Mouse (Mus musculus): ENCODE measurements at regions not wholly inside any gene's neighbourhood (a gene's known extent, or its start where the extent isn't known, plus 50 kb on each side); places are given as distances from the start of the nearest gene placed in this dataset.

DNA sequence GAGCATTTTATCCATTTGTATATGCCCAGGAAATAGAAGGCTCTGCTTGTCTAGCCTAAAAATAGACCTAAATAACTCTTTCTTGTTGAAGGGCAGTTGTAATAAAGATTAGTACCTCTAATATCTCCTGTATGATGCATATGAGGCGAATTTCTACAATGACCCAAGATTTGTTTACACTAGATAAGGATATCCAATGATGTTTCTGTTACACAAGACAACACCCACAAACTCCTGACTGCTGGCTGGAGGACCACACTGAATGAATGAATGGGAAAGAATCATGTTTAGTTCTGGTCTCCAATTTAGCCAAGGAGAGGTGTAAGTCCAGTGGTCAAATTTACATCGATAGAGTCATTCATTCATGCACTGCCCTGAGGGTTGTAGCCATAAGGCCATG lies 118.3 kb downstream of the Dact1 start:
- no peak for DNase-seq (ENCODE audit: extremely low spot score in 1 of 2, low spot score in 1 of 2)

DNA sequence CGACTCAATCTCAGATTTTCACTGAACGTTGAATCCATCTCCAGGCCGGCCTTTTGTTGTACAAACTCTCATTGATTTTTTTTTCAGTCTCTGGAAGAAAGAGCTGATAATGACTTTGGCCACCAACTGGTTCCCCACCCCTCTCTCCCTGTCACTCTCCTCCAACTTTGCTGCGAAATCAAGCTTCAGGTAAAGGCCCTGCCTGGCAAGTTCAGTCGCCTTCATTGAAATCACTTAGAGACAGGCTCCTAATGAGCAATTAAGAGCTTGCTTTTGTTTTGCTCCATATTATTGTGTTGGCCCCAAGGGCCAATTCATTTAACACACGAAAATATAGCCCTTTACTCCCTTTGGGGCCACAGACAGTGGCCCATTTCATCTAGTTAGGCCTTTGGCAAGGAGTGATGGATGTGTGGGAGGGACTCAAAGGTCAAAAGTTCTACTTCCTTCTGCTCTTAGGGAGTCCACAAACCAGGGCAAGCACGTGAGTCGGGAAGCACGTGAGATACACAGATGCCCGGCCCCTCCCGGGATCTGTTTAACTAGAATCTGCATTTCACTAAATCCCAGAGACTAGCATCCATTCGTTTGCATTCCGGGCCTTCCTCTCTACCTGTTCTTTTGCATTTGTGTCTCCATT lies 120.0 kb downstream of the Dact1 start:
- DNase-seq (ENCODE audit: extremely low spot score in 1 of 2, low spot score in 1 of 2), result no peak

DNA sequence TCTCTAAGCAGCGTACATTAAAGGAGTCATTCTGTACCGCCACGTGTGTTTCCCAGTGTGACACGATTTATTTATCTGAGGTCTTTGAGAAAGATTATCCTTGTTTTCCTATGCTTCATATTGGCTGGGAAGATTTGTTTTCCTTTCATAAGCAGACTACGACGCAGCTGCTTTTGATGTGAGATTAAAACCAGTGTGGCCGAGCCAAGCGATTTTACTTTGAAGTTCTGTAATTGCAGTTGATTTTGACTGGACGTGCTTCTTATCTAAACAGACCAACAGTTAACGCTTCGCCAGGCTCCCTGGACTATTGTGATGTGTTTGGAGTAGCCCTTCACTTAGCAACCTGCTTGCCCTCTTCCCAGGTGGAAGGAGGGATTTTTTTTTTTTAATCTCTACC lies 120.6 kb downstream of the Dact1 start:
- no peak for DNase-seq (ENCODE audit: extremely low spot score in 1 of 2, low spot score in 1 of 2)

DNA sequence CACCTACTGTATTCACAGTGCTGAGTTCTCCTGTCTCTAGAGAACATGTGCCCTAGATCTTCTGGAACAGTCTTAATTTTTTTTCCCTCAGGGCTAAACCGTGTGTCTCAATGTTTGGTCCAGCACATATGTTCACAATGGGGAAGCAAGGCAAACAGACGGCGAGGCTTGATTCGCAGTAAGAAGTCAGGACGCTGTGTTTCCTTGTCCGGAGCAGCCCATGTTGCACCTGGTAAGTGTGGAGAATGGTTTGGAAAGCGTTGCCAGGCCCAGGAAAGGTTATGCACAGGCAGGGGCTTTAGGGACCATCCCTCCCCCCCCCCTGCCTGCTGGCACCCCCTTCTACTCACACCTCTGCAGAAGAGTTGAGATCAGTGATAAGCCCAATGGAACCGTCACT lies 121.4 kb downstream of the Dact1 start:
- no peak for DNase-seq (ENCODE audit: extremely low spot score in 1 of 2, low spot score in 1 of 2)

DNA sequence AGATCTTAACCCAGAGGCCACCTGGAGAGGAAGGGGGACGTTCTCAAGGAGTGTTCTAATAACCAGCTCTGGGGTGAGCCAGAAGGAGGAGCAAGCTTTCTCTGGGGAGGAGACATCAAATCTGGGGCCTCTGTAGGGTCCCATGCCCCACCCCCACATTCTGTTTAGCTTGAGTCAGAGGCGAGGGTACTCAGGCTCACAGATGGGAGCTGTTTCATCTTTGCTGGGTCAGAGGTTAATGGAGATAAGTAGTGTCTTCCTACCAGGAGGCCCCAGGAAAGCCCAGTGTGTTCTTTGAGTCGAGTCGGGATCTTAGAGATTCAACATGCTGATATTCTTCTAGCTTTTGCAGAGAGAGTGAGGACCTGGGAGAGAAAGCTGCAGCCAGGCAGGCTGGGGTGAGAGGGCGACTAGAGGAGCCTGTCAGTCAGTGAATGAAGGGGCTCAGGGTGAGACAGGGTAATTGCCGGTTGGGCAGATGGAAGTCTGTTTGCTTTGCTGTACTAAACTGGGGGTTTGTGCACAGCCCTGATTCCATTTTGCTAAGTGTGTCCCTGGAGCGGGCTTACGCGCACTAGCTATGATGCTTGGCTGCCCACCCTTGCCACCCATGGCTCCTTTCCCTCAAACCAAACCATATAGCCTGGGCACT lies 124.0 kb downstream of the Dact1 start:
- no peak for DNase-seq (ENCODE audit: extremely low spot score in 1 of 2, low spot score in 1 of 2)

DNA sequence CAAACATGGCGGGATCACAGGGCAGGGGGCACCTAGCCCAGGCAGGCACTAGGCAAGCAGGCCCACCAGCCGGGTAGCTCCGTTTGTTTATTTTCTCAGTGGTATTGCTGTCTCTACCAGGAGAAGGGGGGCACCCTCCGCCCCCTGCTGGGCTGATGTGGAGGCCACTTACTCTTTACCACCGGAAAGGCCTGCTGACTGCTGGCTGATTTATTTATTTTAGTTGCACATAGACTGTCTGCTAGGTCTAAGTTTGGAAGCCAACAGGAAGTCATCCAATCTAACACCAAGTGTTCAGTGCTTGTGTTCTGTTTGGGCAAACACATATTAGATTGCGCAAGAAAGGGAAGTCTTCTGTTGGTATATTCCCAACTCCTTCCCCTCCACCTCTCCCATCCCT lies 128.6 kb downstream of the Dact1 start:
- DNase-seq (ENCODE audit: extremely low spot score in 1 of 2, low spot score in 1 of 2), result no peak

DNA sequence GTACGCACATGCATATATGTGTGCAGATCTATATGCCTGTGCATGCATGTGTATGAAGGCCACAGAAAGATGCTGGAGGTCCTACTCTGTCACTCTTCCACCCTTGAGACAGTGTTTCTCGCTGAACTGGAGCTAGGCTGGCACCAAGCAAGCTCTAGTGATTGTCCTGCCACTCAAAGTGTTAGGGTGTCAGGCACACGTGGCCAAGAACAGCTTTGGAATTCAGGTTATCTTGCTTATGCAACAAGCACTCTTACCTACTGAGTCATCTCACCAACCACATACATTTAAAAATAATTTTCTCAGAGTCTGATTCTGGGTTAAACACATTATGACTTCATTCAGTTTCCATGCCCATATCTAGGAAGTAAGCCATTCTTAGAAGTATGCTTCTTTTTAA lies 131.2 kb downstream of the Dact1 start:
- no peak for DNase-seq (ENCODE audit: extremely low spot score in 1 of 2, low spot score in 1 of 2)

DNA sequence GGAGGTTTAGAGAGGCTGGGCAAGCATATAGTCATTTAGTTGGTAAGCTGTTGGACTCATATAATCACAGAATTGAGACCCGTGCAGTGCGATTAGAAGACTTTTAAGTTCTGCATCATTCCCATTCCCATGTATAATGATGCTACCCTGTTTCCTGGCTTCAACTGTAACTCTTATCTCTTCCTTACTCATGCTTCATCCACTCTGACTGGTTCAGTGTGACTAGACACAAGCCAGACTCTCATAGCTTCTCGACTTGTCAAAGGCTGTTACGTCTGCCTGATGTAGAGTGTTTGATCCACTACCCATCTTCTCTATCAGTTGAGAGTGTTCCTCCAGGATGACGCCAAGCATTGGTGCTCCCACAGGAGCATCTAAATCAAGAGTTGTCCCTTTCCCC lies 131.6 kb downstream of the Dact1 start:
- DNase-seq (ENCODE audit: extremely low spot score in 1 of 2, low spot score in 1 of 2), result no peak

- no peak for DNase-seq (ENCODE audit: extremely low spot score in 1 of 2, low spot score in 1 of 2)
These were observed 136.7 kb downstream of the Dact1 start for GRCm38 (mm10) chr12:71446177-71446891.

GRCm38 (mm10) chr12:71446892-71447268 lies 137.2 kb downstream of the Dact1 start:
- DNase-seq (ENCODE audit: extremely low spot score in 1 of 2, low spot score in 1 of 2), result no peak

DNA sequence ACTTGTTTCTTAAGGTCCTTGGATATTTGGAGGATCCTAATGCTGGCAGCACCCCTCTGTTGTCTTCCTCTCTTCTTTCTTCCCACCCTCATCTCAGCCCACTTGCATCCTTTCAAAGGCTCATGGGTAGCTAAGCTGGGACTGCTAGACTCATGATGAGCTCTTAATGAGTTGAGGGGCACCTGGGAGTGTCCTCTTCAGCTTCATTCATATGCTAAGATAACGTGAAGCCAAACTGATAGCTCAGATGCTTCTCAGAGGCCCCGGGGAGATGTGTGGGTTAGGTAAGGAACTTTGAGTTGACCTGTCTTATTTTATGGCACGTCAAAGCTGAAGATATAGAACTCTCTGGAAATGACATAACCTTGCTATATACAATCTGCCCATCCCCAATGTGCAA lies 139.3 kb downstream of the Dact1 start:
- DNase-seq (ENCODE audit: extremely low spot score in 1 of 2, low spot score in 1 of 2), result no peak

DNA sequence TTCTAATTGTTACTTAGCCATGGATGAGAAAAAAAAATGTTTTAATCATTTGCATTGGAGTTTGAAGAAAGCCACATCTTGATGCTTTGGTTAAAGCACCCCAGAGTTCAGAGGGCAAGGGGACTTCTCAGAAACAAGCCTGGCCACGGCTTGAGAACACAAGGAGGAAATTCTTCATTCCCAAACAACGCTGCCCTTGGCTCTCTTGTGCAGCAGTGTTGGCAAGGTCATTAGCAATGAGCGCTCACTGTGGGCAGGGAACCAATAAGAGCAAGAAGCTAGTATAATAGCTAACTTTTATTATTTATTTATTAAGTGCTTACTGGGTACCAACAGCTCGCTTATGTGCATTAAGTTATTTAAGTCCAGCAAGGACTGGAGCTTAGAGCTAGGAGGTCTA lies 140.4 kb downstream of the Dact1 start:
- no peak for DNase-seq (ENCODE audit: extremely low spot score in 1 of 2, low spot score in 1 of 2)

DNA sequence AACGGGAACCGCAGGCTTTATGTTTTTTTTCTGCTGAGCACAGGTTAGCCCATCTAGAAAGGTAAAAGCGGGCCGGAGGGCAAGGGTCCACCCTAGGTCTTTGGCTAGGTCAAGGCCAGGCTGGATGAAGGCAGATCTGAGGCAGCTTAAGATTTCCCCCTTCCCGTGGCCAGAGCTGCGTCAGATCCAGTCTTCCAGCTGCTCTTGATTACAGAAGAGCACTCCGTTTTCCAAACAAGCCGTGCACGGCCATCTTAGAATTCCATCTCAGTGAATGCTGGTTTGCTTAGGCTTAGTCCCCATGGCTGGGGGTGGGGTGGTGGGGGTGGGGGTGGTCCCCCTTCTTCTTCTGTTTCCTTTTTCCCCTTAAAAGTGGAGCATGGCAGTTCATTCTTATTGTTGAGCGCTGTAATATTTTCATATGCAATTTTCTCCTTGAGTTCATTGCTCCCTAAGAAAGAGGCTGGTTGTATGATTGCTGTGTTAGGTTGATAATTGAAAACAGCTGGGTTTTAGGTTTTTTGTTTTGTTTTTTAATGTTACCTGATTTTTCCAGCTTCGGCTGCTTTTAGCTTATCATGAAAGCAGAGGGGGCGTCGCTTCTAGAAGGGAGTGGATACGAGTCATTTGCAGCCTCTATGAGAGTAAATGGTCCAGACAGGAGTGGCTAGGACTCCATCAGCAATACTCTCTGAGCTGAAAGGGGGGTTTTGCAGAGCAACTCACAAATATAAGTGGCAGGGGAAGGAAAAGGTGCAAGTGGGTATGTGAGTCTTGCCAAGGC lies 141.2 kb downstream of the Dact1 start:
- DNase-seq (ENCODE audit: extremely low spot score in 1 of 2, low spot score in 1 of 2), result no peak

GRCm38 (mm10) chr12:71456900-71457299 lies 147.2 kb downstream of the Dact1 start:
- DNase-seq (ENCODE audit: extremely low spot score in 1 of 2, low spot score in 1 of 2), result no peak

- no peak for DNase-seq (ENCODE audit: extremely low spot score in 1 of 2, low spot score in 1 of 2)
These were observed 149.0 kb downstream of the Dact1 start for GRCm38 (mm10) chr12:71458559-71459176.

GRCm38 (mm10) chr12:71460643-71461042 lies 151.0 kb downstream of the Dact1 start:
- DNase-seq (ENCODE audit: extremely low spot score in 1 of 2, low spot score in 1 of 2), result no peak

DNA sequence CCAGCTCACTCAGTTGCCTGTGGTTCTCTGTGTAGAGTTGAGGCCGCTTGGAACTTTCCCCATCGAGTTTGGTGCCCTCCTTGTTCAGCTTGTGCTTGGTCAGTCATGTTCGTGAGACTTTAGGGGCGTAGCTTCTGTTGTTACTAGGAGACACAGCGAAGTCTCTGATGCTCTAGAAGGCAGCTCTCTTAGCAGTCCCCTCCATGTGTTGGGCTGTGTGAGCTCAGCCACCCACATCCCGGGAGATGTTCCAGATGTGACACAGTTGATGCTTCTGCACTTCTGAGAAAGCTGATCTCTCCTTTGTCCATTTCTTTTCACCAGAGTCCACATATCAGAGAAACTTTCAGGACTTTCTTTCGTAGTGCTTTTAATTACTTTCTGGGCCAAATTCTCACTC lies 158.1 kb downstream of the Dact1 start:
- DNase-seq (ENCODE audit: extremely low spot score in 1 of 2, low spot score in 1 of 2), result no peak

GRCm38 (mm10) chr12:71468324-71468723 lies 158.6 kb downstream of the Dact1 start:
- DNase-seq (ENCODE audit: extremely low spot score in 1 of 2, low spot score in 1 of 2), result no peak

GRCm38 (mm10) chr12:71470983-71471715 lies 161.5 kb downstream of the Dact1 start:
- DNase-seq (ENCODE audit: extremely low spot score in 1 of 2, low spot score in 1 of 2), result no peak

- no peak for DNase-seq (ENCODE audit: extremely low spot score in 1 of 2, low spot score in 1 of 2)
These were observed 162.0 kb downstream of the Dact1 start for GRCm38 (mm10) chr12:71471720-71472119.
